Mouse (Mus musculus) right cerebral cortex, postnatal 25 days (tissue): ENCODE data around the gene C2cd3.

Experiments used
- DNase-seq: peaks from one replicate; pipeline ENCODE4 v3.0.0; 2022

C2cd3 gene

DNA sequence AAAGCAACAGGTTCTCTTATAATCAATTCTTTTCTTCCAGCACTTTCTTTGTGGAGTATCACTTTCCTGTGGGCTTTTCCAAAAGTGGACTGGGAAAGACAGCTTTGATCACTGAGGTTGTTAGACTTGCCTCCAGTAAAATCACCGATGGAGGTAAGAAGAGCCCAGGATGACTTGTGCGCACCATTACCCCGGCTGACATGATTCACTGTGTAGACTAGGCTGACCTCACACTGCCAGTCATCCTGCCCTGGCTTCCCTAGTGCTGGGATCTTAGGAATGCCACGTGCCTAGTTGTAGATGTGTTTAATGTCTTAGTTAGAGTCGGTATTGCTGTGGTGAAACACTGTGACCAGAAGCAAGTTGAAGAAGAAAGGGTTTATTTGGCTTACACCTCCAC lies 35.6 kb downstream of the C2cd3 start:
- no peak for DNase-seq

GRCm38 (mm10) chr7:100408684-100409083 lies 36.7 kb downstream of the C2cd3 start:
- DNase-seq, result no peak

DNA sequence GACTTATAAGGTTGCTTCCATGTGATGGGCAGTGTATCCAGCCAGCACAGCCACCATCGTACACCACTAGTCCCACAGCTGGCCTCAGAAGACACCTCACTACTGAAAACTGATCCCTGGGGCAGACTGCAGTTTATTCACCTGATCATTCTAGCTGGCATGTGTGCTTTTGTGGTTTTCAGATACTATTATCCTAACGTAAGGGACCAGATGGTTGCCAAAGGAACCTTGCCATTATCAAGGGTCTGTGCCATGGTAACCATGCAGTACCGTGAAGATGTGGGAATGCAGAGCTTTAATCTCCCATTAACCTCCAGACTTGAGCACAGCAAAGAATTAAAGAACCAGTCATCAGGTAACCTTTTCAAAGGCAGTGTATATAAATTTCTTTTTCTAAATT lies 53.8 kb downstream of the C2cd3 start:
- DNase-seq, result no peak

DNA sequence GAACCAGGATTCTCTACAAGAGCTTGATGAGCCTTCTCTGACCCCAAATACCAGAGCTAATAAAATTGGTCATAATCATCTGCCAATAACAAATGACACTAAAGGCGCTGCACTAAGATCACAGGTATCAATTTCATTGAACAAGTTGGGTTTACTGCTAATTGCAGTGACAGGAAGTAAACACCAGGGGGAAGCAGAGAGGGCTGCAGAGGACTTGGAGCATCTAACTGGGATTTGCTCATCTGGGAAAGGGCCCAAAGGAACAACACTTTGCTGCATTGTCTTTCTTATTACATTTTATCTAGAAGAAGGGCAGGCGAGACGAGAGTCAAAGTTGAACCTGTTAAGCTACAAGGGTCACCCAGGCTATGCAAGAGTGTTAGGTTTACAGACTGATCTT lies 57.1 kb downstream of the C2cd3 start:
- peak; percentile 23 for DNase-seq

DNA sequence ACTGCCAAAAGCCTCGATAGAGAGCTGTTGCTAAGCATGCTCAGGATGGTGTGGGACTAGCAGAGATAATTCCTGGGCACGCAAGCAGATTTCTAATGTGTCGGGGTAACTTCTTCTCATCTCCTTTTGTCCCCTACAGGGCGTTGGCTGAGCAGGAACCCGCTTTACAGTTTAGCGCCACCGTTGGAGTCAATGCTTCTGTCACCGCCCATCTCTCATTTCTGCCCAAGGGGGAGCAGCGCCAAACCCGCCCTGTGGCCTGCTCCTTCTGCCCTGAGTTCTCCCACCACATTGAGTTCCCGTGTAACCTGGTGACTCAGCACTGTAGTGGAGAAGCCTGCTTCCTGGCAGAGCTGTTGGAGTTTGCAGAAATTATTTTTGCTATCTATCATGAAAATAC lies 57.9 kb downstream of the C2cd3 start:
- no peak for DNase-seq

GRCm38 (mm10) chr7:100431103-100431502 lies 59.1 kb downstream of the C2cd3 start:
- DNase-seq, result no peak

DNA sequence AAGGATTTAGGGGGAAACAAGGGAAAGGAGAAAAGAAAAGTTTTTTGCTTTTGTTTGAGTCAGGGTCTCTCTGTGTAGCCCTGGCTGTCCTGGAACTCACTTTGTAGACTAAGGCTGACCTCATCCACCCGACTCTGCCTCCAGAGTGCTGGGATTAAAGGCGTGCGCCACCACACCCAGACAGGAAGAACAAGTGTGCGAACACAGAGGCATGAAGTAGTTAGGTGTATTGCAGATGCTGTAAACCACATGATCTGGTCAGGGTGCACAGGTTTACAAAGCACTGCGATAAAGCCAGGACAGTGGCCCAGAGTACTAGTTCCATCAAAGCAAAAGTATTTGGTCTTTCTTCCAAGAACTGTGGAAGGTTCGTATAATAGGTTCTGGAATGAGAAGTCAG lies 61.3 kb downstream of the C2cd3 start:
- no peak for DNase-seq

DNA sequence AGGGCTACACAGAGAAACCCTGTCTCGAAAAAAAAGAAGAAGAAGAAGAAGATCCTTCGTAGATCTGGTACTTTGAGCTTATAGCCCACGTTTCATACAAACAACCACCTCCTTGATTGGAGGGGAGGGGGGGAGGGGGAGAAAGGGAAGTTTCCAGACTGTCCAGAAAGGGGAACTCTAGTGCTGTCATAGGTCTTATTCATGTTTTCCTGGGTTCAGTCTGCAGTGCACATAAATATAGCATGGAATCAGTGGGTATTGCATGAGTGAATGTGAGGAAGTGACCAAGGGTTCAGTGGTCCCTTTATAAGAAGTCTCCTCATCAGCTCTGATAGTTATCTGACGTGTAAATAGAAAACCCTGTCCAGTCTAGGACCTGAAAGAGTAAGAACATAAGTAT lies 71.7 kb downstream of the C2cd3 start:
- DNase-seq, result no peak

- no peak for DNase-seq
These were observed 74.2 kb downstream of the C2cd3 start for GRCm38 (mm10) chr7:100446271-100446670.

GRCm38 (mm10) chr7:100448530-100448929 lies 76.5 kb downstream of the C2cd3 start:
- no peak for DNase-seq

GRCm38 (mm10) chr7:100448985-100449384 lies 77.0 kb downstream of the C2cd3 start:
- no peak for DNase-seq

DNA sequence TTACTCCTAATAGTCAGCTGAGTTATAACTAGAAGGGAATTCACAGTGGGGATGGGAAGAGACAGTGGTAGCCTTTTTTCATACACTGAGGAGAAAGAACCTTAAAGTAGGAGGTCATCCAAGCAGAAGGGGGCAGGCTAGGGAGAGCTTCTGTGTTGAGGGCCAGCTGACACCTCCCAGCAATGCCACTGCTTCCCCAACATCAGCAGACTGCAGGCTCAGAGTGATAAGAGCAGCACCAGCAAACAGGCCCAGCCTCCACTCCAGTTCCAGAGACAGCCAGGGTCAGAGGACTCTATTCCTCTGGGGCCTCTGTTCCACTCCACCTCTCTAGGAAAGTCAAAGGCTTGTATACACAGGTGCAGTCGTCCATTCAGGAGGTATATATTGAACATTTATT lies 86.1 kb downstream of the C2cd3 start:
- no peak for DNase-seq

DNA sequence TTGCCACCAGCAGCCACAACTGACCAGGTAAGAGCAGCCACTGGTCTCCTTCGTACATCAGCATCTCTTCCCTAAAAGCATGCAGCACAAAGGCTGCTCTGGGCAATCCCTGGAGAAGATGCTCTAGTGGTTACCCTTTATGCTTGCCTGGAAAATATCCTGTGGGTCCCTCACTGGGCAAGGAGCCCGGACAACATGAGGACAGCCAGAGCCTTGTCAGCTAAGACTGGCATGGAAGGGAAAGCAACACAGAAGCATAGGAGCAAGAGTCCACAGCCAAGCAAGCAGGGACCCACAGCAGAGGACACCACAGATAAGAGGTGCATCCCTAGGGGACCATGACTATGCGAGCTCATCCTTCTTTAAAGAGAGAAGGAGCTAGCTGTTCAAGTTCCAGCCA lies 87.8 kb downstream of the C2cd3 start:
- DNase-seq, result no peak

GRCm38 (mm10) chr7:100461621-100462151 lies 89.7 kb downstream of the C2cd3 start:
- DNase-seq, result peak; percentile 62

DNA sequence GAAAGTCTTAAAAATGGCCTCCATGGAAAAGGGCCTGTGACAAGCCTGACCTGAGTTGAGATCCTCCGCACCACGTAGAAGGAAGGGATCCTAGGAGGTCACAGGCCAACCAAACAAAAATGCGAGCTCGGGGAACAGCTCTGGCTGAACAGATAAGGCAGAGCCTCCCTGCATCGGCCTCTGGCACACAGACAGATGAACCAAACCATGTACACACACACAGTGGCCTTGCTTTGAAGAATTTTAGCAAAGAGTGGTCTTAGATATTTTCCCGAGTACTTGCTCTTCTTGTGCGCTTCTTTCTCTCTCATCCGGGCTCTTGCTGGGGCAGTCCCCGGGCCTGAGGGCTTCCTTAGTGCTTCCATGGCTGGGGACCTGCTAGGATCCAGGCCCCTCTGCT lies 91.2 kb downstream of the C2cd3 start:
- no peak for DNase-seq

GRCm38 (mm10) chr7:100463757-100464156 lies 91.7 kb downstream of the C2cd3 start:
- no peak for DNase-seq

GRCm38 (mm10) chr7:100464248-100464647 lies 92.2 kb downstream of the C2cd3 start:
- DNase-seq, result no peak

DNA sequence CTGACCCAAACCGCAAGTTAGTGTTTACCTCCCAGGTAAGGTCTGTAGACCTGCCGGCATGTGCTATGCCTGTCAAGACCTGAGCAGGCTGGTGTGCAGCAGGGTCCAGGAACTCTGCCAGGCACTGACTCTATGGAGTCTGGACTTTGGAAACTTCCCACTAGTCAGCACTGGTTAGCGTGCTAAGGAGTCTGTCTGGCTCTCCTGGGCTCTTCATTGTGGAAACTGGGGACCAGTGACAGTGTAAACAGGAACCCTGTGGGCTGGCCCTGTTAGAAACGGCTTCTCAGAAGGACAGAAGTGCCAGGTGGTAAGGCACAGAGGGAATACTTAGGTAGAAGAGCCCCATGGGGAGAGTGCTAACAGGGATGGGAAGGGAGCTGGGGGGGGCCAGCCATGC lies 93.2 kb downstream of the C2cd3 start:
- no peak for DNase-seq

- DNase-seq, result no peak
These were observed 93.8 kb downstream of the C2cd3 start for GRCm38 (mm10) chr7:100465656-100466309.

DNA sequence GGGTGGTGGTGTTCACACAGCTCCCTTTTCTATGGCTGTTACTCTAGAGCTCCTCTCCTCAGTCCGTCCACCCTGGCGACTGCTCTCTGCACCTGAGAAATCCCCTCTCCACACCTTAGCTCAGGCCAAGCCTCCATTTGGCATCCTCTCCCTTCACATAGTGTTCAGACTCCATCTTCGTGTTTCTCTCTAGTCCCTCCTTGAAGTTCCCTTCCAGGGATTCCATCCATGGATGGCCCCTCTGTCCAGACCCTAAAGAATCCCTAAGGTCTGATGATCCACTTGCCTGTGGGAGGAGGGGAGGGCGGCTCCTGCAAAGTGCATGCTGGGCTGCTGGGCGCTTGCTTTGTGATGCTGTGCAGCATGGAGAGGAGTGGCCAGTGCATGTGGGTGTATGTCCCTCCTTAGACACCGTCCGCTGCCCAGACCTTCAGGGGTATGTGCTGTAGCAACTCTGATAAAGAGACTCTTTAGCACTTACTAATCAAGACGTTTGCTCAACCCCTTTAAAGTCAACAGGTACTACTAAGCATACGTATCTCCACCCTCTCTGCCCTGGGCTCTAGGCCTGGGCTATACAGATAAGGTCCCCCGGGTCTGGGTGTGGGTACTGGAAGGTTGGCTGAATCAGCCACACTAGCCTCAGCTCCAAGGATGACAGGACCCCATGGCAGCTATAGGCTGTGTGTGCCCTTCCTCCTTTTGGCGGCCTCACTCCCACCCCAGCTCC lies 94.9 kb downstream of the C2cd3 start:
- no peak for DNase-seq

GRCm38 (mm10) chr7:100468761-100469160 lies 96.7 kb downstream of the C2cd3 start:
- DNase-seq, result no peak

DNA sequence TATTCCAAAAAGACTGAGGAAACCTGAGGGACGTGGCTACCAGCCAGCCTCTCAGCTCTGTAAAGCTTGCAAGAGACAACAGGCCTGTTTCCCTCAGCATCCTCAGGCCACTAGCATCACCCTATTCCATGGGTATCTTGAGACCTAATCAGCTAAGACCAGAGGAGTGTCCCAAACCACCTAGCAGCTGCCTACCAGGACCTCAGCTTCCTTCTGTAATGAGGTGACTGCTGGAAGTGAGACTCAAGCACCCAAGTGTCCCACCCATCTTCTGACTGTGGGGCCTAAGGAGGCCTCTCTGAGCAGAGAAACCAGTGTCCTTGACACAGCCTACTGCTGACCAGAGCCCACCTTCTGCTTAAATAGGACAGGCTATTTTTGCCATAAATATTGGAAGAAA lies 97.5 kb downstream of the C2cd3 start:
- DNase-seq, result no peak

DNA sequence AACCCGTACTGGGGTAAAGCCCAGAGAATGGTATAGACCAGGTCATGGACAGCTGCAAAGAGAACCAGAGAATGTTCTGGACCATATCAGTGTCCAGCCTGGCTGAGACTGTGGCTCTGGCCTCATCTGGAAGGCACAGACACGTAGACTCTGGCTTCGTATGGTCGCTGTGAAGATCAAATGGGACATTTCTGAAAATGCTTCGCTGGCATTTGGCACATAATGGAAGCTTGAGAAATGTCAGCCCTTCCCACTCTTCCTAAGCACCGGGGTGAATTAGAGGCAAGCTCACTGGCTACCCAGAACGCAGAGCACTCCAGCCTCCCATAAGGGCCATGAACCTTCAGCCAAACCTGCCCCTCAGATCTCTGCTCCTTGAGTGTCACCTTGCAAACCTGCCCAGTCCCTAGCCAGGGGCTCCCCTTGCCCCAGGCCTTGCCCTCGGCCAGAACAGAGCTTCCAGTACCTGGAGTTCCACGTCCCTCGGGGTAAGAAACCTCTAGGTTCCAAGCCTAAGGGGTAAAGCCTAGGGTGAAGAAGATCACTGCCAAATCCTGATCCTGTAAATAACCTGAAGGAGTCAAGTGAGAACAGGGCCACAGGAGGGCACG lies 98.9 kb downstream of the C2cd3 start:
- DNase-seq, result no peak

DNA sequence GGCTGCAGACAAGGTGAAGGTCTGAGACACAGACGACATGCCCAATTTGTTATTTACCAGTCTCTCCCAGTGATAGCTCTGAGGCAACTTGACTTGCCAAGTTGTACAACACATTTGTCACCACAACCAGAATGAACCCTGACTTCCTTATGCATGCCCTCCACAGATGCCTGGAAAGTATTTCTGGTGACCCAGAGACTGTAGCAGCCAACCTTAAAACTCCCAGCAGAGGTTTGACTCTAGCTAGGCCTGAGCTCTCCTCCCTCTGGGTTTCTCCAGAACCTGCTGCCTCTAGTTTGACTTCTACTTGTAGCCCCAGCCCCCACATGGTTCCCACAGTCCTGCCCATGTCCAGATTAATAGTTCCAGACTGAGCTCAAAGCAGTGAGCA lies 99.4 kb downstream of the C2cd3 start:
- no peak for DNase-seq
